Mouse (Mus musculus) left cerebral cortex, postnatal 4 days (tissue): Measurements from ENCODE around the gene Tnr. TPM values are rescaled to one million over a fixed set of nuclear protein-coding genes. Genes with fewer than 3 reads are reported as not detected.

Experiments
- DNase-seq: peaks from one replicate; pipeline ENCODE4 v3.0.0-alpha.2; 2022
- intact Hi-C: fragments of 180-260 bp; cut with DNase I; formaldehyde crosslinking; loops from one replicate; pipeline ENCODE4 v1.15.1; 2025
- total RNA-seq, 2 experiments: library from RNA; stranded (reverse); gene quantifications; 2 replicates each; pipeline ENCODE4 v1.2.3; 2021

The Tnr gene
- total RNA-seq, 2 experiments from 2014 or later = 72.5 to 90.4 TPM

DNA sequence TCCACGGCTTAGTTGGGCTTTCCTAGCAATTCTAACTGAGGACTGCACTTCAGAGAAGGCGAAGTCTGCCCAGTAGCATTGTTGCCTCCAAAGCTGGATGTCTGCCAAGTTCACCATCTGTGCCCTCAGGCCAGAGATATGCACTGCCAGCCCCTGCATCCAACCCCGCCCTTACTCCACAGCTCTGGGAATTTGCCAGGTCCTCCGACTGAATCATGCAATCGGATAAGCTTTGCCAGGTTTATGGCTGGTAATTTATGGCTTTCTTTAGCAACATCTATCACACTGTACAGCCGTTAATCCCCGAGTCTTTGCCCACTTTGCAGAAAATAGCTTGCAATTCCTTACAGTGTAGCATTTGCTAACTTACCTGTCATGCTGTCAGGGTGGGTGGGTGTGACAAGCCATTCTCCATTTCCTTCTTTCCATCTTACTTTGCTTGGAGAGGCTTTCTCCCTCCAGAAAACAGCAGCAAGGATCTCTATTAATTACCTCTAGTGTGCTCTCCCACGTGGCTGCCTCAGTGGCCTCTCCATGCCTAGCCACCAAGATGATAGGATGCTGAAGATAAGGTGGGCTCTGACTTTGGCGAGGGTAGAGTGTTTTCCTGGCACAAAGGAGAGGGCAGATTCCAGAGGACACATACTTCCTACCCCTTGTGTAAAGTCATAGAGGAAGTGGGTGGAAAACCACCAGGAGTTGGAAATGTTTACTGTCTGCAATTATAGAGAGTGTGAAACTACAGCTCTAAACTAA, 163.1 kb downstream of the Tnr start:
- DNase-seq = peak; percentile 98
- intact Hi-C loops = loop anchor here (10.0 kb wide), 1 partner anchor 292 kb away; no protein-coding TSS in a partner anchor

DNA sequence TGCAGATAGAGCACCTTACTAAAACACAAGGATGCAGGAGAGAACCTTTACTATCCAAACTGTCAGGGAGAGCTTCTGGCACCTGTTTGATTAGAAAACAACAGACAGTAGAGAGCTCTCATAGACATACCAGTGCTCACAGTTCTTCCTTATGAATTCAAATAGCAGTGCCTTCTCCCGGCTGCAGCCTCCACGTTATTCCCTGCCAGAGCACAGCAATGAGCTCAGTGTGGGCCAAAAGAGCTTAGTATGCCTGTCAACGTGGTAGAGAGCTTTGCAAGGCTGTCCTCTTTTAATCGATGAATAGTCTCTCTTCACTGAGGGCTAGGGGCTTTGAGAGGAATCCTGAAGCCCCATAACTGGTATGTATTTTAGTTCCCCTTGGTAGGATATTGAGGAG, 173.1 kb downstream of the Tnr start:
- no peak for DNase-seq
- intact Hi-C loops = no loop called here

DNA sequence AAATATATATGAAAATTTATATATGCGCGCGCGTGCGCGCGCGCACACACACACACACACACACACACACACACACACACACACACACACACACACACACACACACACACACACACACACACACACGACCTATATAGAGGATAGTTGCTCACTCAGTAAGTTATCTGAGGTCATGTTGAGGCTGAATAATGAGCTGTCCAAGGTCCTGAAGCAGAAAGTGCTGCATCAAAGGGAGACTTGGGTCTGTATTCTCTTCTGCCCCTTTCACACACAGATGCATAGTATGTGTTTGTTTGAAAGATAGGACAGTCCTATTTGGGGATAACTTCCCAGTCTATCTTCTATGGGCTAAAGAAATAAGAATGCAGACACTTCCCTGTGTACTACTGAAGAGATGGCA, 178.5 kb downstream of the Tnr start:
- DNase-seq = no peak
- intact Hi-C loops = no loop called here

DNA sequence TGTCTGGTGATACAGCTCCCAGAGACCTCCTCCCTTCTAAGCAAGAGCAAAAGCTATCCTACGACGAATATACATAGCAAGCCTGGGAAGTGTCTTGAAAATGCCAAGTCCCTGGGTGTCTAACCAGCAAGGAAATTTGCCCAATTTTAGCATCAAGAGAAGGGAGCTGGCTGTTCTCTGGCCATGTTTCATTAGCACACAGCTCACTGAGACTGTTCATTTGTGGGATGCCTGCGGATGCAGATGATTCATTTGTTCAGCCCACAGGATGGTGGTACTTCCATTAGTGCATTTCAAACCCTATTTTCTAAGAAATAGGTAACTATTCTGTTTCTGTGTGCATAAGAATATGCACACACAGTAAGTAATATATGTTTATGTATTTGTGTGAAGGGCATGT, 181.4 kb downstream of the Tnr start:
- intact Hi-C loops = no loop called here
- DNase-seq = no peak

DNA sequence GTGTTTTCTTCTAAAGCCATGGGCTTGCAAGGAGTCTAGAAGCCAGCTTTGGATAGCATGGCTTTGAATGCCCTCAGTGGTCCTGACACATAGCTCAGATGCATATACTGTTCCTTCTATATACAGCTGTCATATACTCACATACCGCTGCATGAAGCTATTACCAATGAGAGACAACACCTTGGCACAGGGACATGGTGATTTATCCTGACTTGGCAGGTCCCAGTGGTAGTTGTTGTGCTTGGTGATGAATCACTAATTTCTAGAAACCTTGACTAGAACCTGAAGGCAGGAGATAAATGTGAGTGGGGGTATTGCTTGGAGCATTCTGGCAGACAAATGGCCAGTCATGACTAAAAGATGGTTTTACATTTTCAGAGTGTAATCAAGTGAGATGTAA, 192.7 kb downstream of the Tnr start:
- no peak for DNase-seq
- intact Hi-C loops = no loop called here

DNA sequence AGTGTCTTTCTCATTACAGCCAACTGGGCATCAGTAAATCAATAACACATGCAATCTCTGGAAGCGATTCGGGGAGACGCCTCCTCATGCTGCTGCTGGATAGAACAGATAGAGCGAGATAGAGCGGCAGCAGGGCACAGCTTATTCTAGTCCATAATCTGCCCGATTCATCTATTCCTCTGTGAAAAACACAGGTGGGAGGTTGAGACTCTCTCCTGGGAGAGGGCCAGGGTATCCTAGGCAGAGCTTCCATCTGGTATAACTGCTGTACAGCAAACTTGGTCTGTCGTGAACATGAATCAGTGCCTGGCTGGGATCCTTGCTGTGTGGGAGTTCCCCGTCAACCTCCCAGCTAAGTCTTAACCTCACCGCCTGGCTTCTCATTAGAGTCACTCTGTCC, 193.4 kb downstream of the Tnr start:
- DNase-seq = peak; percentile 12
- intact Hi-C loops = no loop called here

DNA sequence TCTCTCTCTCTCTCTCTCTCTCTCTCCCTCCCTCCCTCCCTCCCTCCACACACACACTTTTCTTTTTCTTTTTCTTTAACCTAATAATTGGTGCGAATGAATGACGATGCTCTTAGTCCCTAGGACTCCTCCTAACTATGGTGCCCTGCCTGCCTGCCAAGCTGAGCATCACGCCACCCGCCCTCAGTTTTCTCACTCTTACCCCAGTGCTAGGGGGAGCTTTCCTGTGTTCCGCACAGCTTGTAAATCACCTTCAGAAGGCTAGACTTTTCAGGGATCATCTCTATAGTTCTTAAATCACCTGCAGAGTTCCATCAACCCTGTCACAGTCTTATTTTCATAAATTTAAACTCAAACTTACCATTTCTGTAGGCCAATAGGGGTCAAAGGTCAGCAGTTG, 200.2 kb downstream of the Tnr start:
- intact Hi-C loops = no loop called here
- no peak for DNase-seq

DNA sequence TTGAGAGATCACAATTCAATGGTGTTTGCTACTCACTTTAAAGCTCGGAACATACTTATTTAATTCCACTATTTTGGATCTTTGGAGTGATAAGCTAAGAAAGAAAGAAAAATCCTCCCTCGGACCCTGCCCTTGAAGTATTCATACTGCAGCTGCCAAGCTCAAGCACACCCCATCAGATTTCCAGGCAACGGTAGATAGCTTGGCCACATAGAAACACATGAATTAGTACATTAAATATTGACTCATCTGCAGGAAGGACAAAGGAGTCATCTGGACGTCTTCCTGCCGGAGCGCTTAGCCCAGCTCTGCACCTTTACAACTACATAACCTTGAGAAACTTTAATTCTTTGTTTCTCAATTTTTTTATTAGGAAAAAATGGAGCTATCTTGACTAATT, 205.7 kb downstream of the Tnr start:
- no peak for DNase-seq

DNA sequence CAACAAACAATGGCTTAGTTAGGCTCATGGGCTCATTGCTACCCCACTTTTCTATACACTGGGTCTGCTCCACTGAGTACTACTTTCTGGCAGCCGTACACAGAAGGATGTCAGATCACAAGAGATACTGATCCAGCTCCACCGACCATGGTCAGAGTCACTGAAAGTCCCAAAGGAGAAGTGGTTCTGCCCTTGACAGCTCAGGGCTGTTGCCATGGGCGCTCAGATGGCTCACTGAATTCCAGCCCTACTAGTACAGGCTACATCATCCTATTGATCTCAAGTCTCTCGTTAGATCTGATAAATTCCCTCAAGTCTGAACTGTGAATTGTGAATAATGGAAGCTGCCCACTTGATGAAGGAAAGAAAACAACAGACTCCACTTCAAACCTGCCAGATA, 207.3 kb downstream of the Tnr start:
- no peak for DNase-seq
- intact Hi-C loops = no loop called here

More for the DNA sequence above, 205.7 kb downstream of the Tnr start:
- intact Hi-C loops = no loop called here

DNA sequence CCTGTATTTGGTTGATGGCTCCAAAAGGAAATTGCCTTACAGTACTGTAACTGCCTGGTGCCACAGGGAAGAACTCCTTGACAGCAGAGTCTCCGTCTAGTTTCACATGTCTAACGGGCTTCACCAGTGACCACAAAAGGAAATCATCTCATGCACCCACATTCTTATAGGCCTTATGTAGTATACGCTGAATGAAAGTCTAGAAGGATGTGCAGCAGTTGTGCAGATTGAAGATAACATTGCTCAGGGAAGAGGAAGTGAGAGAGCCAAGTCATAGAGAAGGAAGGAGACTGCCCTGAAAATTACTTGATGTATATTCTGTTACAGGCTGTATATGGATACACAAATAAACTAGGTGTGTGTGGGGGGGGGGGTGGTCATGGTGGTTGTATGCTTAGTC, 211.5 kb downstream of the Tnr start:
- DNase-seq = no peak
- intact Hi-C loops = no loop called here

DNA sequence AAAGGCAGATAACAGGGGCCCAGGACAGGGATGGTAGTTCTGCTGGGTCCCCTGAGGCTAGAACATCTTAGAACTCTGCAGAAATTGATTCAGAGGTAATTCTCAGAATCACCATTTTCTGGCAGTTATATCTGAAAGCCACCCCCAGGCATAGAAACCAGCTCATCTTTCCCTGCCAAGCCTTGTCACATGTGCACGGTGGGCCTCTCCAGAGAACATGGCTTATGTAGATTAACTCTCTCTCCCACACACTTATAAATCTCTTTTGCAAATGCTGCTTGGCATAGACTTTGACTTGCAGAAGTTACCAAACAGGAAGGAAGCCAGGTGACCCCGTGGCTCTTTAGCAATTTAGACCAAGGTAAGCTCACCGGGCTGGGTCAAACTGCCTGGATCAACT, 215.9 kb downstream of the Tnr start:
- DNase-seq = no peak

DNA sequence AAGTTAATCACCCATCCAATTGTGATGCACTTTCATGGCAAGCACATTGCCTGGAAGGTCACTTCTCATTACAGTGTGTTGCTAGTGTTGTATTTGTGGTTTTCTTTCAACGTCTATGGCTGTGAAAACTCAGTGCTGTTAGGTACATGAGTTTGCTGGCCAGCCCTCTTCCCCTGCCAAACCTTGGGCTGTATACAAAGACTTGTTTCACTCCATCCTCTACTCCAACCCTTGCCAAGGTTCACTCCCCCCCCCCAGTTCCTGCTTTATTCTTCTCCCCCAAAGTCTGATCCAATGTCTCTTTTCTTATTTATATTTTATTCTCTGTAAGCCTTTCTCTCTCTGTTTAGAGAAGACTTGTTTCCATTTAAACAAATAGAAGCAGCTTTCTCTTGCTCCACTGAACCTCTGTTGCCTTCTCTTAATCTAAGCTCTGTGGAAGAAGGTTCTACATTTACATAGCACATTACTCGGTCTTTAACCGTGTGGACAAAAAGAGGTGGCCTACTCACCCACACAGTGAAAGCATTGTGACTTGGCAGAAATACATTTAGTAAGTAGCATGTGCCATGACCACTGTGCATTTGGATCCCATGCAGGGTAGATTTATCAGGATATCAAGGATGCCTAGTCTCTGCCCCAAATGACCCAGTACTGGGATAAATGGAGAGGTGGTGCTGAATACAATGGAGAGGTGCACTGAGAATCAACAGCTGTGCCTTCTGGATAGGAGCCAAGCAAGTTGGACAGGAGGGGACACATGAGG, 217.9 kb downstream of the Tnr start:
- DNase-seq = no peak
- intact Hi-C loops = no loop called here

More for the DNA sequence above, 215.9 kb downstream of the Tnr start:
- intact Hi-C loops = no loop called here

DNA sequence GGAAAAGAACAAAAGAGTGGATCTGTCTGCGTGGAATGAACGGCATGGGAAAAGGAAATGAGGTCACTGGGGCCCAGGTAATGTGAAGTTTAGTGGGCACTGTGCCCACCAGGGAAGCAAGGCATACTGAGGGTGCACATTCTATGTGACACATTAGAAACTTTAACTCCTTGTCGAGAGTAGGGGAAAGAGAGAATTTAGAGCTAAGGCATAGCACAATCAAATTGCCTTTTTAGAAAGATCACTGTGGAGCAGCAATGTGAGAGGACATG, 218.4 kb downstream of the Tnr start:
- DNase-seq = no peak
- intact Hi-C loops = no loop called here

DNA sequence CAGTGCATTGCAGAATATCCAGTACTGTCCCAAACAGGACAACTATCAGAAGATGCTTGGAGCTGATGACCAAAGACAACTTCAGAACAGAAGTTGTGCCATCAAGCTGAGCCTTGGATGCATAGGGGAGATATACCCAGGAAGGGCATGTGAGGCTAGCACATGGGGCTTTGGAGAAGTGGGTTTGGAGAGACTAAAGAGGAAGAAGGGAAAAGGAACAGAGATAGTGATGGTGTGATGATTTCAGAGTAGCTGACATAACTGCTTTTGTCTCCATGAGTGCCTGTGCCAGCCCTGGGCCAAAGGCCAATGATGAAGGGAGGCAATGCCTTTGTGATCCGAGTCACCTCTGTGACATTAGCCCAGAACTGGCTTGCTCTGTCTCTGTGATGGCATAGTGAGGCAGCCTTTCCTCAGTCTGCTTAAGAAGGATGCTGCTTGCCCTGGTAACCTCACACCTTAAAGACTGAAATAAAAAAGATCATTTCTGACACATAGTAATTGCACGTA, 220.2 kb downstream of the Tnr start:
- intact Hi-C loops = no loop called here
- peak; percentile 14 for DNase-seq

DNA sequence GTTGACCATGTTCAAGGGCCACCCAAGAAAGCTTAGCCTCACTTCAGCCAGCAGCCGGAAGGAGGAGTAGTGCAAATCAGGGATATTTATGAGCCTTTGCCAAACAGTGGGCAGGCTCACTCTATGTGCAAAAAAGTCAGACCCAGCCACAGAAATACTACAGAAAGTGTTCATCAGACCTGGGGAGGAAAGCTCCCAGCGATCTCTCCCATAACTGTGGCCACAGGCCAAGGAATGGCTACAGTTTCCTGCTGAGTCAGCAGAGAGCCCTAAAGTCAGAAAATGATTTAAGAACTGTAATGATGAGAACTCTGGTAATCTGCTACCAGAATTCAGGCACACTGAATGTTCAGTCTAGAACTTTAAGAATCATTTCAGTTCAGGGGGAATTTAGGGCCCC, 221.7 kb downstream of the Tnr start:
- intact Hi-C loops = no loop called here
- no peak for DNase-seq

DNA sequence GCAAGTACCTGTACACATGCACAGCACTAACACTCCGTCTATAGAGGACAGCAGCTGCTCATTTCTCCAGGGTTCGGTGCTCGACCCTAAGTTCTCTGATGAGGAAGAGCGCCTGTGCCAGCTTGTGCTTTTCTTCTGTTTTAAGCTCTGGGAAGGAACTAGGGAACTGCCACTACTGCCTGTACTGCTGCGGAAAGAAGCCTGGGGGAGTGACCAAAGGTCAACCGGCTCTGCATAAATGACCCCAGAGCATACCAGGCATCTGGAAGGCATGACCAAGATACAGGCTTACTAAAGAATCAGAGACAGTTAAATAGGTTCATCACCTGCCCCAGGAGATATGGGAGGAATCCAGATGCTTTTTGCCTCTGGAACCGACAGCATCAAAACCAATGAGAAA, 224.4 kb downstream of the Tnr start:
- intact Hi-C loops = no loop called here

DNA sequence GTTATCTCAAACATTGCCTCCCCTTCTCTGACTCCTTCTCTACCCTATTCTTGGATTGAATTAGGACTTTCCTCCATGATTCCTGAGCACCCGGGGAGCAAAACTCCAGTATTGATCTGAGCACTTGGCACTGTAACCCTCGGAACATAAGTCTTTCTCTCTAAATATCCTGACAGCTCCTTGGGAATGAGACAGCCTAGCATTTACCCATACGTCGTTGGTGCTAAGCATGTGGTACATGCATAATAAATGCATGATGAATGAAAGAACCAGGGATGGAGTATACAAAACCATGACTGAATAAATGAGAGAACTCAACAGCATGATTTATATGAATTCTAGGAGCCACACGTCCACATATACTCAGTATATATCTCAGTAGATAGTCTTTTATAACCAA, 226.8 kb downstream of the Tnr start:
- intact Hi-C loops = no loop called here
- no peak for DNase-seq

More for the DNA sequence above, 224.4 kb downstream of the Tnr start:
- DNase-seq = no peak

DNA sequence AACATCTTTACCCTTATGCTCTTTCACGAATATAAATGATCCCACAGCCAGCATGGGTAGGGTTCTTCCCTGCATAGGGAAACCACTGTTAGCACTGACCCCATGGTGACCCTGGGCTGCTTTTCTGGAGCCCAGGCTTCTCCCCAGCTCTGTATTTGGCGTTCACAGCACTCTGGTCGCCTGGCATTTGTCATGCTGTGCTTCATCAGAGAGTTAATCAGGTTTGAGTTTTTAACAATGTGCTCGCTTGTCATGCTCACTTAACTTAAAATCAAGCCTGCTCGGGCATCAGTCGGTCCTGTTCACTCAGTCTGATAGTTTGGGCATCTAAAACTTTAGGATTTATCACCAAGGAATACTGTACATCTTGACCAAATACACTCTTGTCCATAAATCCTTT, 227.3 kb downstream of the Tnr start:
- intact Hi-C loops = no loop called here
- DNase-seq = no peak

DNA sequence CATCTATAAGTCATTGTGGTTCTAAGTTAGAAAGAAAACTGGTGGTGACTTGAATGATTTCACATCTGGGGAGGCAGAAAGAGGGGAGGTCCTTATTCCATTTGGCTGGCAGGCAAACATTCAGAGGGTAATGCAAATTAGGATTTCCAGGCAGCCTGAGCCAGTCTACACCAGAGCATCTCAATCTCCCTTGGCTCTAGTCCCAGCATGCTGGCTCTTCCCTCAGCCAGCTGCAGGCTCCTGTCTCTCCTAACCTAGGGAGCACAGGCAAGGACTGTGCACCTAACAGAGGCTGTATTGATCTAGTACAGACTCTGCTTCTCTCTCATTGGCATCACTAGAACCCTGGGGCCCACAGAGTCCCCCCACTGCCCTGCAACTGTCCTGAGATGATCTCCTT, 237.4 kb downstream of the Tnr start:
- DNase-seq = peak; percentile 44
- intact Hi-C loops = no loop called here

DNA sequence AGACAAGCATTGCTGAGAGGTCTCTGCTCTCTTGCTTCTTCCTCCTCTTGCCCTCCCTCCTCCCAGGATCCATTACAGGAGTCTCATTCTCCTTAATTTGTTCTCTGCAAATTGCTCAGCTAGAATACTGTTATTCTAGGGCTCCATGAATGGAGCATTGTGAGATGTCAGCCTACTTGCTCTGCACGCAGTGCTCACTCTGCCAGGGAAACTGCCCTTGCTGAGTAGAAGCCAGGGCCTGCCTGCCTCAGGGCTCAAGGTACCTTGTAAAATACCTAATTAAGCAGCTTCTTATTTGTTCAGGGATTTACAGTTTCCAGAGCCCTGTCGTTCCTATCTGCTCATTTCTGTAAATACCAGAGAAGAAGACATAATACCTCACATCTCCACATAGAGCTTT, 240.3 kb downstream of the Tnr start:
- no peak for DNase-seq
- intact Hi-C loops = no loop called here

DNA sequence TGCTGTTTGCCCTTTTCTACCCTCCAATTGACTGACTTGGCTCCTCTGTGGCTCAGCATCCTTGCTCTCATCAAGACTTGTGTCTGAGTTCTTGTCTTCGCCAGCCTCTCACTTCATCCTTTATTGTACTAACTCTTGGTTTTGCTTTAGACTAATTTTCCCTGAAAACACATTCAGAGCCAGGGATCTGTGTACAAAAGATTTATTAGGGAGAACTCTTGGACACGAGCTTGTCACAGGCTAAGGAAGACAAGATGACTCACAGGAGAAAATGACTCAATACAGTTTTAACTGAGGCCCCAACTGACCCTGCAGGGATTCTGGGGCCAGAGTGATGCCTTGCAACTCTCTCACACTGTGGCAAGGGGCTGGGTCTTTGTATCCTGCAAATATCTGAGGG, 241.3 kb downstream of the Tnr start:
- intact Hi-C loops = no loop called here
- no peak for DNase-seq

DNA sequence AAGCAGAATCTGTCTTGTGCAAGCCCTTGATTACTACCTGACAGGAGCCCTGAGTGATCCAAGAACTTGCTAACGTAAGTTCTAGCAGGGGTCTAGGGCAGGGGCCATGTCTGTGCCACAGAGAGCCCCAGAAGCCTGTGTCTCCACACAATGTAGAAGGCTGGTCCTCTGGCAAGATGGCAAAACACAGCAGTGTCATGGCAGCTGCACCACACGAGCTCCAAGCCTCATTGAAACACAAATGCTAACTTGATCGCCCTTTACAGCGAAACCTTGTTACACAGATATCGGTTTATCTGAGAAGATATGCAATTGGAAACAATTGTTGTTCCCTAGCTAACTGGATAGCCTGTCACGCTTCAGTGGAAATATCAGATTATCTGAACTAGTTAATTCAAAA, 246.4 kb downstream of the Tnr start:
- no peak for DNase-seq
- intact Hi-C loops = no loop called here
